Mouse (Mus musculus) midbrain, embryonic 10.5 days (tissue): Measurements from ENCODE around the gene Rab24. TPM values are rescaled to one million over a fixed set of nuclear protein-coding genes. Genes with fewer than 3 reads are reported as not detected.

ENCODE experiments used
- polyA plus RNA-seq: library from polyadenylated mRNA; unstranded; fragments of >200 nt; fragmentation: Nextera tagmentation; extraction: Ambion mirVana; gene quantifications from 2 replicates; pipeline ENCODE4 v1.2.1, GENCODE M21; 2016

Gene Rab24
- polyA plus RNA-seq, 1 experiment from 2014 or later, result 72.7 TPM

Other genes with a start within 250 kb of the Rab24 start
- 23.2 and 24.1 TPM in 2 replicates for gene Uimc1, start 221.6 kb downstream of the Rab24 start, polyA plus RNA-seq
- gene Zfp346, start 216.6 kb downstream of the Rab24 start, polyA plus RNA-seq, result 21.8 and 22.9 TPM in 2 replicates
- not detected in 2 replicates for gene Gm17617, start 188.4 kb downstream of the Rab24 start, polyA plus RNA-seq
- gene Fgfr4, start 169.3 kb downstream of the Rab24 start, polyA plus RNA-seq, result 0.25 and 0.35 TPM in 2 replicates
- 70.7 and 72.9 TPM in 2 replicates for gene Nsd1, start 112.2 kb downstream of the Rab24 start, polyA plus RNA-seq
- 494 and 539 TPM in 2 replicates for gene Prelid1, start 1.4 kb downstream of the Rab24 start, polyA plus RNA-seq
- 24.2 and 28.1 TPM in 2 replicates for gene Mxd3, start 7.9 kb upstream of the Rab24 start, polyA plus RNA-seq
- 105 and 107 TPM in 2 replicates for gene Lman2, start 40.8 kb upstream of the Rab24 start, polyA plus RNA-seq
- gene Rgs14, start 47.8 kb upstream of the Rab24 start, polyA plus RNA-seq, result 0.41 and 0.52 TPM in 2 replicates
- not detected in 2 replicates for gene Slc34a1, start 76.2 kb upstream of the Rab24 start, polyA plus RNA-seq
- not detected in 2 replicates for gene Pfn3, start 93.3 kb upstream of the Rab24 start, polyA plus RNA-seq
- 0.14 TPM in 1 of 2 replicates, not detected in the other for gene F12, start 104.8 kb upstream of the Rab24 start, polyA plus RNA-seq
- 41.8 and 51.4 TPM in 2 replicates for gene Grk6, start 123.1 kb upstream of the Rab24 start, polyA plus RNA-seq
- 0.69 and 0.87 TPM in 2 replicates for gene Prr7, start 142.3 kb upstream of the Rab24 start, polyA plus RNA-seq
- gene Dbn1, start 166.2 kb upstream of the Rab24 start, polyA plus RNA-seq, result 381 and 466 TPM in 2 replicates
- 191 and 195 TPM in 2 replicates for gene Pdlim7, start 191.7 kb upstream of the Rab24 start, polyA plus RNA-seq
- 3.1 and 3.6 TPM in 2 replicates for gene Dok3, start 207.3 kb upstream of the Rab24 start, polyA plus RNA-seq
- gene Ddx41, start 214.7 kb upstream of the Rab24 start, polyA plus RNA-seq, result 86.3 and 92.0 TPM in 2 replicates
- 56.7 and 63.1 TPM in 2 replicates for gene Fam193b, start 249.2 kb upstream of the Rab24 start, polyA plus RNA-seq